Mouse (Mus musculus): ENCODE measurements around the gene Cnga1. TPM values are rescaled to one million over a fixed set of nuclear protein-coding genes. Genes with fewer than 3 reads are reported as not detected.

Gene Cnga1
- total and polyA plus RNA-seq, 3 experiments: not detected

DNA sequence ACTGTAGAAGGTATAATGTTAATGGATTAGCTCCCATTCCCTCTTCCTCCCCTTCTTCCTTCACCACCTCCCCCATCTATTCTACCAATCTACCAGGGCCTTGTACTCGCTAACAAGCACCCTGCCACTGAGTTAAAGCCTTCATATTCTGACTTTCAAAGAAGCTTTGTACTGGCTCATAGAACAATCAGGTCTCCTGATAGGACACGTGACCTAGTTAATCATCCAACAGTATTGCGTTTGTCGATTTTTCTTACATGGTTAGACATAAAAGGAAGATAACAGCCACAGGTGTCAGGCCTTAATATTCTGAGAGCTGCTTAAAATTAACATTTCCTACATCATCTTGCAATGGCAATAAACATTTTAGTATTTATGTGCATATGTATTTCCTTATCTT, 40.9 kb downstream of the Cnga1 start:
- in situ Hi-C loops (cut with MboI; ENCODE audit: low pct_ligation_motif_present, low pct_unique_long_range_greater_than_20kb, low sequenced_read_pairs): loop anchor here (25.0 kb wide), 1 partner anchor 241 kb away; no protein-coding TSS in a partner anchor
- H3K4me2 ChIP-seq (ENCODE audit: insufficient read depth, low read depth, poor library complexity, severe bottlenecking): no peak overlapping the region
- no peaks in the 10 kb centered on the region for H3K27me3 ChIP-seq (replicated peaks)
- H3K36me3 ChIP-seq (replicated peaks in 1 of 2; ENCODE audit: control insufficient read depth in 1 of 2, insufficient read depth in 1 of 2, low read length in 1 of 2): no peaks in the 10 kb centered on the region
- peaks cover 0 to 6% of the 10 kb centered on the region in 2 experiments; a peak in 1 of 4 replicates for H3K4me1 ChIP-seq (ENCODE audit: control insufficient read depth in 1 of 2, insufficient read depth in 2 of 2)
- no peak overlapping the region for H3K27ac ChIP-seq (ENCODE audit: insufficient read depth, low read depth)
- H3K9ac ChIP-seq (ENCODE audit: insufficient read depth, low read depth): no peak overlapping the region
- TF ChIP-seq CHD1 (IDR thresholded peaks at IDR 0.05; ENCODE audit: low read depth, low read length) (no peak), PAX5 (IDR thresholded peaks at IDR 0.05; ENCODE audit: low read length) (no peak), RAD21 (IDR thresholded peaks at IDR 0.05; ENCODE audit: low read depth, low read length) (no peak), USF1 (IDR thresholded peaks at IDR 0.05; ENCODE audit: low read depth, low read length) (no peak), USF2 (conservative IDR thresholded peaks at IDR 0.05; ENCODE audit: low read depth, low read length) (no peak), IRF4 (IDR thresholded peaks at IDR 0.05; ENCODE audit: low read depth, low read length) (no peak), ZC3H11A (IDR thresholded peaks at IDR 0.05; ENCODE audit: low read depth, low read length) (no peak), NRF1 (IDR thresholded peaks at IDR 0.05; ENCODE audit: low read depth, low read length) (no peak), ZKSCAN1 (IDR thresholded peaks at IDR 0.05; ENCODE audit: borderline replicate concordance, low read depth, low read length) (no peak), RCOR1 (conservative IDR thresholded peaks at IDR 0.05; ENCODE audit: low read depth, low read length) (no peak), ZNF384 (IDR thresholded peaks at IDR 0.05; ENCODE audit: low read depth, low read length) (no peak), SMC3 (IDR thresholded peaks at IDR 0.05; ENCODE audit: low read depth, low read length) (no peak)
- H3K79me2 ChIP-seq (replicated peaks; ENCODE audit: control insufficient read depth, extremely low read depth, insufficient read depth, poor library complexity, severe bottlenecking): no peaks in the 10 kb centered on the region
- dilution Hi-C loops (cut with MboI; ENCODE audit: extremely low pct_ligation_motif_present, extremely low pct_unique_long_range_greater_than_20kb, low sequenced_read_pairs): no loop called here
- H3K9me3 ChIP-seq (replicated peaks; ENCODE audit: low read length): no peaks in the 10 kb centered on the region
- DNase-seq (ENCODE audit: extremely low read depth): no peak
- H3K4me3 ChIP-seq (replicated peaks in 1 of 3; ENCODE audit: low read depth in 2 of 3, low read length in 2 of 3, poor library complexity in 1 of 3): no peak overlapping the region

- TF ChIP-seq CHD1 (IDR thresholded peaks at IDR 0.05; ENCODE audit: low read depth, low read length) (no peak), MXI1 (IDR thresholded peaks at IDR 0.05; ENCODE audit: low read depth, low read length) (no peak), CTCF (conservative IDR thresholded peaks at IDR 0.05 in 1 of 2, IDR thresholded peaks at IDR 0.05 in 1 of 2; ENCODE audit: low read depth in 2 of 2, low read length in 2 of 2) (peak in 1 of 2 experiments; percentile 77; a peak in 2 of 4 replicates), BHLHE40 (IDR thresholded peaks at IDR 0.05; ENCODE audit: low read depth, low read length) (no peak), SMC3 (IDR thresholded peaks at IDR 0.05; ENCODE audit: low read depth, low read length) (peak; percentile 70), ZKSCAN1 (IDR thresholded peaks at IDR 0.05; ENCODE audit: borderline replicate concordance, low read depth, low read length) (no peak), MAZ (IDR thresholded peaks at IDR 0.05; ENCODE audit: low read depth, low read length) (no peak), PAX5 (IDR thresholded peaks at IDR 0.05; ENCODE audit: low read length) (no peak), ELF1 (IDR thresholded peaks at IDR 0.05; ENCODE audit: low read depth, low read length) (no peak), USF2 (conservative IDR thresholded peaks at IDR 0.05; ENCODE audit: low read depth, low read length) (no peak), NELFE (IDR thresholded peaks at IDR 0.05; ENCODE audit: low read depth, low read length) (no peak), E2F4 (IDR thresholded peaks at IDR 0.05; ENCODE audit: insufficient replicate concordance, low read depth, low read length) (no peak), ZC3H11A (IDR thresholded peaks at IDR 0.05; ENCODE audit: low read depth, low read length) (no peak), RAD21 (IDR thresholded peaks at IDR 0.05; ENCODE audit: low read depth, low read length) (peak; percentile 48)
- no peaks in the 10 kb centered on the region for H3K79me2 ChIP-seq (replicated peaks; ENCODE audit: control insufficient read depth, extremely low read depth, insufficient read depth, poor library complexity, severe bottlenecking)
- H3K4me1 ChIP-seq (ENCODE audit: control insufficient read depth in 1 of 2, insufficient read depth in 2 of 2): peaks cover 0 to 6% of the 10 kb centered on the region in 2 experiments; a peak in 1 of 4 replicates
- in situ Hi-C loops (cut with MboI; ENCODE audit: low pct_ligation_motif_present, low pct_unique_long_range_greater_than_20kb, low sequenced_read_pairs): loop anchor here (25.0 kb wide), 1 partner anchor 239 kb away; no protein-coding TSS in a partner anchor
- H3K36me3 ChIP-seq (replicated peaks in 1 of 2; ENCODE audit: control insufficient read depth in 1 of 2, insufficient read depth in 1 of 2, low read length in 1 of 2): no peaks in the 10 kb centered on the region
- DNase-seq (ENCODE audit: extremely low read depth): peak; percentile 84
- no peak overlapping the region for H3K27ac ChIP-seq (ENCODE audit: insufficient read depth, low read depth)
- H3K9ac ChIP-seq (ENCODE audit: insufficient read depth, low read depth): no peak overlapping the region
- H3K27me3 ChIP-seq (replicated peaks): no peaks in the 10 kb centered on the region
- H3K9me3 ChIP-seq (replicated peaks; ENCODE audit: low read length): no peaks in the 10 kb centered on the region
- no peak overlapping the region; the same call in 1 of the 2 replicates for H3K4me2 ChIP-seq (ENCODE audit: insufficient read depth, low read depth, poor library complexity, severe bottlenecking)
- no peak overlapping the region for H3K4me3 ChIP-seq (replicated peaks in 1 of 3; ENCODE audit: low read depth in 2 of 3, low read length in 2 of 3, poor library complexity in 1 of 3)
- dilution Hi-C loops (cut with MboI; ENCODE audit: extremely low pct_ligation_motif_present, extremely low pct_unique_long_range_greater_than_20kb, low sequenced_read_pairs): no loop called here
Measured at GRCm38 (mm10) chr5:72601006-72601405, 43.1 kb downstream of the Cnga1 start.
